In the genomic region with DNA sequence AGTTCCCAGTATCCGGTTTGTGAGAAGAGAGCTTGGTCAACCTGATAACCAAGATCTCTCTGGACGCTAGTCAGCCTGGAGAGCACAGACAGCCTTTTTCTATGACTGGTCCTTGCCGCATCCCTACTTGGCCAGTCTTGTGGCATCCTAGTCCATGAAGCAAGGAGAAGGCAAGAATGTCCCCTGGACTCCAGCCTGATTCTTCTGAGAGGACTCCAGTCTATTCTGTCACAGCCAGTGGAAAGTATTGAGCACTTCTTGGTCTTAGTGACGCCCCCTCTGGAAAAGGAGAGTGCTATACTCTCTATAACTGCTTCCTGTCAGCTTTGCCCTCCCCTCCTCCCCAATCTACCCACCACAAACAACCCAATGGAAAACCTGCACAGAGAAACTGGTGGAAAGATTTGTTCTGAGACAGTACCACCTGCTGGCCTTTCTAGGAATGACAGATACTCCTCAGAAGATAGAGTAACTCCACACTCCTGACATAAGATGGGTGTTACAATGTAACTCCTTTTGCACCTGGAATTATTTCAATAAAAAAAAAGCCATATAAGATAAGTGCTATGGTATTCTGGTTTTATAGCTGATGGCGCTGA, we compare ENCODE assay signal across 9 mouse cellular contexts. TPM values are rescaled to one million over a fixed set of nuclear protein-coding genes. Genes with fewer than 3 reads are reported as not detected.
DNase-seq lines count a peak whose midpoint lies in the region; ATAC-seq and TF ChIP-seq lines count a peak whose summit lies in the region.
"Had no signal": no experiment of that assay in that cellular context is flagged by ENCODE, and none has a peak within 500 bp of the region (broad histone marks: within the 10 kb centered on the region; RNA-seq: fewer than 3 reads in every experiment).

No protein-coding gene starts in this region.

- no peak for TF ChIP-seq POLR2A in kidney, adult 2 months (IDR thresholded peaks at IDR 0.05; ENCODE audit: low read depth, low read length)

- H3K9me3 ChIP-seq in kidney, embryonic 15.5 days (replicated peaks) = no peaks in the 10 kb centered on the region
- no peaks in the 10 kb centered on the region for H3K9me3 ChIP-seq in lung, embryonic 14.5 days (ENCODE audit: low read depth, low read length)
- H3K9me3 ChIP-seq: limb, embryonic 13.5 days had no signal

- H3K4me1 ChIP-seq in kidney, adult 2 months (ENCODE audit: control insufficient read depth, insufficient read depth, low read length) = no peaks in the 10 kb centered on the region
- H3K4me1 ChIP-seq in kidney, embryonic 15.5 days = 0 out of 2 replicates have a peak, but pooled peaks cover 4% of the 10 kb centered on the region
- no peaks in the 10 kb centered on the region for H3K4me1 ChIP-seq in lung, embryonic 14.5 days (ENCODE audit: insufficient read depth)

- H3K4me2 ChIP-seq in kidney, embryonic 15.5 days = no peak overlapping the region
- no peak overlapping the region for H3K4me2 ChIP-seq in lung, embryonic 14.5 days
- H3K4me2 ChIP-seq: limb, embryonic 13.5 days had no signal

- H3K27ac ChIP-seq in kidney, adult 2 months (ENCODE audit: insufficient read depth, low read depth, low read length) = no peak overlapping the region
- H3K27ac ChIP-seq in kidney, embryonic 15.5 days = no peak overlapping the region
- no peak overlapping the region for H3K27ac ChIP-seq in lung, embryonic 14.5 days (ENCODE audit: low read depth)
- H3K27ac ChIP-seq: limb, embryonic 13.5 days had no signal

- no peak overlapping the region for H3K9ac ChIP-seq in kidney, embryonic 15.5 days
- H3K9ac ChIP-seq in lung, embryonic 14.5 days = no peak overlapping the region
- H3K9ac ChIP-seq: limb, embryonic 13.5 days had no signal

- H3K4me3 ChIP-seq in kidney, adult 2 months (ENCODE audit: insufficient read depth, low read depth, low read length) = no peak overlapping the region
- no peak overlapping the region for H3K4me3 ChIP-seq in kidney, embryonic 15.5 days (replicated peaks)
- H3K4me3 ChIP-seq in lung, embryonic 14.5 days (ENCODE audit: low read depth, low read length) = no peak overlapping the region
- H3K4me3 ChIP-seq: limb, embryonic 13.5 days had no signal

- no peaks in the 10 kb centered on the region for H3K36me3 ChIP-seq in kidney, adult 2 months (ENCODE audit: control insufficient read depth, insufficient read depth, low read length)
- H3K36me3 ChIP-seq in kidney, embryonic 15.5 days = no peaks in the 10 kb centered on the region
- H3K36me3 ChIP-seq in lung, embryonic 14.5 days (ENCODE audit: insufficient read depth) = no peaks in the 10 kb centered on the region
- no peaks in the 10 kb centered on the region for H3K36me3 ChIP-seq in splenic B cell, adult 2 months (ENCODE audit: control insufficient read depth, insufficient read depth, low read length, poor library complexity, severe bottlenecking)
- H3K36me3 ChIP-seq: limb, embryonic 13.5 days had no signal

- DNase-seq in kidney, adult 2 months = peak; percentile 44
- peak; percentile 53 for DNase-seq in CD4-positive helper T cell, adult 2 months (ENCODE audit: low read depth, low spot score)
- peak; percentile 56 for DNase-seq in Muller cell, postnatal 12 days (ENCODE audit: inconsistent ontology term)
- peak; percentile 34 for DNase-seq in embryo, embryonic 9.5 days (ENCODE audit: extremely low spot score)
- peak; percentile 85 for DNase-seq in lung, embryonic 14.5 days
- DNase-seq in splenic B cell, adult 2 months (ENCODE audit: low read depth, low spot score) = peak; percentile 51
- DNase-seq in T-cell, adult 2 months (ENCODE audit: low spot score) = no peak

- no peaks in the 10 kb centered on the region for H3K27me3 ChIP-seq in kidney, adult 2 months (replicated peaks; ENCODE audit: control insufficient read depth, insufficient read depth, low read length)
- H3K27me3 ChIP-seq in kidney, embryonic 15.5 days = no peaks in the 10 kb centered on the region
- no peaks in the 10 kb centered on the region for H3K27me3 ChIP-seq in lung, embryonic 14.5 days (ENCODE audit: insufficient read depth, low read length)
- no peaks in the 10 kb centered on the region for H3K27me3 ChIP-seq in splenic B cell, adult 2 months (ENCODE audit: control insufficient read depth, insufficient read depth, low read length, poor library complexity, severe bottlenecking)
- H3K27me3 ChIP-seq: limb, embryonic 13.5 days had no signal

- no peak; the same call in 1 of the 2 replicates for TF ChIP-seq CTCF in kidney, adult 2 months (conservative IDR thresholded peaks at IDR 0.05; ENCODE audit: insufficient read depth, insufficient read length, low read depth, low read length)
- TF ChIP-seq CTCF in lung, embryonic 14.5 days (IDR thresholded peaks at IDR 0.05; ENCODE audit: low read depth) = peak; percentile 78

- no peak for ATAC-seq in kidney, embryonic 15.5 days (replicated peaks; ENCODE audit: low FRiP score)
- ATAC-seq in lung, embryonic 14.5 days (ENCODE audit: insufficient read depth) = no peak

- WGBS in kidney, adult 2 months = 69% methylated on average over 5 of the region's 5 CpGs
- WGBS in kidney, embryonic 15.5 days = 66% methylated on average over 5 of the region's 5 CpGs
- 64% methylated on average over 5 of the region's 5 CpGs for WGBS in lung, embryonic 14.5 days

RNA-seq across cellular contexts. Expression of a gene that starts 18.5 kb away (rescaled TPM):
- 9.8 and 11.0 TPM in 2 replicates for polyA plus RNA-seq in kidney, adult 2 months (2012; rRNA removed)
- 16.8 and 19.1 TPM in 2 replicates for polyA plus RNA-seq in kidney, embryonic 15.5 days (2015; fragmentation: Nextera tagmentation; extraction: Ambion mirVana)
- 22.2 and 26.2 TPM in 2 replicates for polyA plus RNA-seq in lung, embryonic 14.5 days (2014; fragmentation: Nextera tagmentation; extraction: Ambion mirVana)
